Mouse (Mus musculus) thymus, adult 2 months (tissue): Measurements from ENCODE around the gene Hdac4.

ENCODE experiments used
- CTCF ChIP-seq: fragments of 200-500 bp; IDR thresholded peaks from 2 replicates; pipeline ENCODE4 v1.5.1; 2012; ENCODE audit warnings: mild to moderate bottlenecking, control low read depth, low read length, moderate library complexity, borderline replicate concordance; ENCODE audit not compliant: control insufficient read depth, poor library complexity, insufficient read depth; ENCODE audit errors: extremely low read depth
- POLR2A ChIP-seq: fragments of 200-500 bp; IDR thresholded peaks from 2 replicates; pipeline ENCODE4 v1.6.1; 2012; ENCODE audit warnings: mild to moderate bottlenecking, low read length, control low read depth, moderate library complexity; ENCODE audit not compliant: control insufficient read depth, poor library complexity, insufficient read depth; ENCODE audit errors: extremely low read depth

DNA sequence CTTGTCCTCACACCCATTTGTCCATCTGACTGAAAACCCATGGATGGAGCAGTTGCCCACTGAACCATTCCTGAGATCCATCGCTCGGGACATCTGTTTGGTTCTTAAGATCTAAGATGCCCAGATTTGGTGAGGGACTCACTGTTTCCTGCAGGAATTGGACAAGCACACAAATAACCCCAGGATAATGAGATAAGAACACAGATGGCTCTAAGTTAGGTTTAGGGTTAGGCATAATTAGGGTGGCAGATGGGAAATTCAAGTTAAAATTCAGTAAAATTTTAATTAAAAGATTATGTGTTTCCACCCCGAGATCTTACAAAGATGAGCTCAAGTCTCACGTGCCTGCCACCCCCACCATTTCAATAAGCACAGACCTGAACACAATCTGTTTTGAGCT is 44.6 kb upstream of the Hdac4 start:
- TF ChIP-seq POLR2A (no peak), CTCF (no peak)
